Mouse (Mus musculus): ENCODE data around the gene Acap2.

DNA sequence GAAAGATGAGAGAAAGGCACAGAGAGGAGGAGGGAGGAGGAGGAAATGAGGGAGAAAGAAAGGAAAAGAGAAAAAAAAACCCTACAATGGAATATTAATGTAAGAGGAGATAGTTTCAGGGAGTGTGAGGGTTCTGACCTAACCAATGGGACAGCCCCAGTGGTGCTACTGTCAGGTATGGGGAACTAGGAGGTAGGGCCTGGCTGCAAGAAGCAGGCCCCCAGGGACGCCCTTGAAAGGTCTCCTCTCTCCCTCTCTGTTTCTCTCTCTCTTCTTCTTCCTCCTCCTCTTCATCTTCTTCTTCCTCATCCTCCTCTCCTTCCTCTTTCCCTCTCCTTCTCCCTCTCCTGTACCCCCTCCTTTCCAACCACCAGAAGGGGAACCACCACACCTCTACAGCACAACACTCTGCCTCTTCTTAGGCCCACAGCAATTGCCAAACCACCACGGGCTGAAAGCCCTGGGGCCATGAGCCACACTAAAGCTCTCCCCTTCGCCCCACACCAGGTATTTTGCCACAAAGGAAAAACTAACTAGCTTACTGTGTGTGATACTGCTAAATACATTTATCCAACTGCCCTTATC is 126.6 kb downstream of the Acap2 start:
- no peak for TF ChIP-seq GATA1 (IDR thresholded peaks at IDR 0.05; ENCODE audit: low read length)
- no peak for TF ChIP-seq TAL1 (IDR thresholded peaks at IDR 0.05; ENCODE audit: low read length)
